Mouse (Mus musculus) heart, adult 2 months (tissue): ENCODE results near the gene Gm10840.

Experiments used
- CTCF ChIP-seq: fragments of 200-600 bp; IDR thresholded peaks from 2 replicates; pipeline ENCODE4 v1.8.1; 2022; ENCODE audit warnings: antibody characterized with exemption, mild to moderate bottlenecking, moderate library complexity
- POLR2A ChIP-seq: fragments of 200-500 bp; IDR thresholded peaks from 2 replicates; pipeline ENCODE4 v1.6.1; 2011; ENCODE audit warnings: mild to moderate bottlenecking, low read depth, low read length, control low read depth; ENCODE audit not compliant: insufficient read depth

DNA sequence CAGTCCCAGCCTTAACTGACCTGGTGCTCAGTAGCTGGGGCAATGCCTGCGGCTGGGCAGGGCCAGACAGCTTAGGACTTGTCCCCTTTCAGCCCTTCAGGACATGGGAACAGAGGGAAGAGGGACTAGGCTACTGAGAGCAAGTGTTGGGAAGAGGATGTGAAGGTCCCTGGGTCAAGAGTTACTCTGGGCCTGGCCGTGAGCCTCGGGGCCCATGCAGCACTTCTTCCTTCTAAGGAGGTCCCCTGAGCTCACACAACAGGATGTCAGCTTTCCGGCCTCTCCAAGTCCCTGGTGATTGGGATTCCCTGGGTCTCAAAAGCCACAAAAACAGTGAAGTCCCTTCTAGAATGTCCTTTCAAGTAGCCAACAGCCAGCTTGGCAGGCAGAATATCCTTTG, 2.9 kb downstream of the Gm10840 start:
- TF ChIP-seq CTCF (no peak), POLR2A (peak; percentile 20; the same call in 1 of the 2 replicates)
